Mouse (Mus musculus) testis, adult 2 months (tissue): ENCODE data around the gene March9.

Source experiments
- CTCF ChIP-seq: fragments of 200-500 bp; IDR thresholded peaks from 2 replicates; pipeline ENCODE4 v1.5.1; 2012; ENCODE audit warnings: low read depth, mild to moderate bottlenecking, inconsistent platforms, low read length, moderate library complexity; ENCODE audit not compliant: control insufficient read depth, insufficient read depth, insufficient replicate concordance
- POLR2A ChIP-seq: fragments of 200-500 bp; IDR thresholded peaks from 2 replicates; pipeline ENCODE4 v1.6.1; 2012; ENCODE audit warnings: low read depth, mild to moderate bottlenecking, inconsistent platforms, low read length, moderate library complexity; ENCODE audit not compliant: control insufficient read depth

DNA sequence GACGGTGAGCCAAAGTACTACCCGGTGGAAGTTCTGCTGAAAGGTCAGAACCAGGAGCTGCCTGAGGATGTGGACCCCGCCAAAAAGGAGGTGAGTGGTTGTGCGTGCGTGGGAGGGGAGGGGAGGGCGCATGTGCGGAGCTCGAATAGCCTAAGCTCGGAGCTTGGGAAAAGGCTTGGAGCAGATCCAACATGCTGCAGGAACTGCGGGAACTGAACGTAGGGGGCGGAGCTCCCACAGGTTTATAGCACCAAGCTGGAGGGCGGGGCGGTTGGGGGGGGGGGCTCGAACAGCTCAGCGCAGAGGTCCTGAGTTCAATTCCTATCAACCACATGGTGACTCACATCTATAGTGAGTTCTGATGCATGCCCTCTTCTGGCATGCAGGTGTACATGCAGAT is 41.6 kb downstream of the March9 start:
- TF ChIP-seq POLR2A: no peak
- TF ChIP-seq CTCF: no peak
